Mouse (Mus musculus): Measurements from ENCODE around the gene Zfp106.

Gene Zfp106

DNA sequence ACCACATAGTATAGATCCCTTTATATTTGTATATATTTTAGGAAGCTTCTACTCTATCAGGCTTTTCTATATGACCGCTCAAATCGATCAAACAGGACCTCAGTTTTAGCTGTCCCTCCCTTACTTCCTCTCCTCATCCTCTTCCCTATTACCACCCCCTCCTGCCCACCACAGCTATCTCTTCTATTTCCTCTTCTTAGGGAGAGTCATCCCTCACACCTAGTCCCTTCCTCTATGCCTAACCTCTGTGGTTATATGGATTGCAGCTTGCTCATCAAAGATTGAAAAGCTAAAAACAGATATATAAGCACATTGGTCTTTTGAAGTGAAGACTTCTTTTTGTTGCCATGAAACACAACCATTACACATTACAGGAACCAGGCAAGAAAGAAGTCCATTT, 18.9 kb downstream of the Zfp106 start:
- DNase-seq, result no peak

DNA sequence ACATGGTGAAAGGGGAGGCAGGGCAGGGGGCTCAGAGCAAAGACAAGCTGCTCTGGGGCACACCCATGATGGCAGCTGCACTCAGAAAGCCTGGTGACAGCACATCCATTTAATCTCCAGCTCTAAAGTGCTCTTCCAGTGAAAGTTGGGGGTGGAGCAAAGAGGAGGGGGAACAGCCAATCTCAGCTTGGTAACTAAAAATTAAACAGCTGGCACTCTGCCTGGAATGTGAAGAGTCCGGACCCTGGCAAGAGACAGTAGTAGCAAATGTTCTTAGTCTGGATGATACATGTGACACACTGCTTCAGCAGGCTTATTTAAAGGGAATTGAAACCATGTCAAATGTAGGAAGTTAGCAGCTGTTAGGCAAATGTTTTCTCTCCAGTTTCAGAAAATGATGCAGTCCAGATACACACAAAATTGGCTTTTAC, 23.9 kb downstream of the Zfp106 start:
- DNase-seq, result no peak

DNA sequence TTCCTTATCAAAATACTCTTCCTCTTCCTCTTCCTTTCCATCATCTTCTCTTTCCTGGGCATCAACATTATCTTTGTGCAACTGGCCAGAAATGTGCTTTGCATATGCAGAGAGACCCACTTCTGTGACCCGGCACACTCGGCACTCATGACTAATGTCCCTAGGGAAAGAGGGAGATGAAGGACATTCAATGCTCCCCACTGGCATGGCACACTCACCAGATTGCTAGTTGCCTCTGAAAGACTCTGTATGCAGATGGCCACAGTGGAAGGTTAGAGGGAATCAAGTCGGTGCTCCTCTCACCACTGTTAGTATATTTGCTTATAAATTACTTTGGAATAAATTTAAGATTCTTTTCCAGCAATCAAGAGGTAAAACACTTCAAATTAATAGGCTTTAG, 24.3 kb downstream of the Zfp106 start:
- no peak for DNase-seq

DNA sequence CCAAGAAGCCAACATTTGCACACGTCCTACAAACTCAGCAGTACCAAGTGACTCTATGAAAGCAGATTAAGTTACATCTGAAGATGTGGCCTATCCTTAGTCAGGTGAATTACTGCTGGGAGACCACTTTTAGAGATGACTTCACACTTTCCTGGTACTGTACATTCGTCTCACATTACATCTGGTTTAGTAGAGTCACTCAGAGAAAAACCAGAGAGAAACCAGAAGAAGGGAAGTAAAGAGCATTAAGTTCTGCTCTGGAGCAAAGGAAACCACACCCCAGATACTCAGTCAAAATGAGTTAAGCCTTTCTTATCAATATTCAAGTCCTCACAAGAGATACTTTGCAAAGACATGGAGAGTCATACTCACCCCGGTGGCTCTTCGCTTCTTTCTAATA, 32.4 kb downstream of the Zfp106 start:
- no peak for DNase-seq

DNA sequence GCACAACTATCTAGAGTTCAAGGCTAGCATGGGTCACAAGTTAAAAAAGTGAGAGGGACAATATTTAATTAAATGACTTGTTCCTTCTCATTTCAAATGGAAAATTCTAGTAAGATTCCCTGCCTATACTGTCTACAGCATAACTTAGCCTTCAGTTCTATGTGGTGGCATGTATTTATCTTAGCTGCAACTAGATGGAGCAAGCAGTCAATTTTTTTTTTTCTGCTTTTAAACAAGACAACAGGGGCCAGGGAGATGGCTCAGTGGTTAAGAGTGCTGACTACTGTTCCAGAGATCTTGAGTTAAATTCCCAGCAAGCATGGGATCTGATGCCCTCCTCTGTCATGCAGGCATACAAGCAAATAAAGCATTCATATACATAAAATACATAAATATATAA, 34.1 kb downstream of the Zfp106 start:
- no peak for DNase-seq

DNA sequence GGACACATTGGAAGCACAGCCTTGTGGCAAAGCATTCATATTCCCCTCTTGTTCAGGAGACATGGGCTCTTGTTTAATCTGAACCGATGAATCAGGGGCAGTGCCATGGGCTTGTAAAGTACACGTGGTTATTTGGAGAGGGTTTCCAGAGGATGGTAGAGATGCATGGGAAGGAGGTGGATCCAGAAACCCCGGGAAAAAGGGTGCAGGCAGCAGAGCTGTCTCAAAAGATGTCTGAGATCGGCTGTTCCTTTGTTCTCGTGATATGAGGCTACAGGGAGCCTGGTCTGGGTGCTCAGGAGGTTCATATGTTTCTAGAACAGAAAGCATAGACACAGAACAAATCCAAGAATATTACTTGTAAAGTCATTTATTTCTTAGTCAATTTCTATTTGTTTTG, 36.9 kb downstream of the Zfp106 start:
- DNase-seq, result no peak

DNA sequence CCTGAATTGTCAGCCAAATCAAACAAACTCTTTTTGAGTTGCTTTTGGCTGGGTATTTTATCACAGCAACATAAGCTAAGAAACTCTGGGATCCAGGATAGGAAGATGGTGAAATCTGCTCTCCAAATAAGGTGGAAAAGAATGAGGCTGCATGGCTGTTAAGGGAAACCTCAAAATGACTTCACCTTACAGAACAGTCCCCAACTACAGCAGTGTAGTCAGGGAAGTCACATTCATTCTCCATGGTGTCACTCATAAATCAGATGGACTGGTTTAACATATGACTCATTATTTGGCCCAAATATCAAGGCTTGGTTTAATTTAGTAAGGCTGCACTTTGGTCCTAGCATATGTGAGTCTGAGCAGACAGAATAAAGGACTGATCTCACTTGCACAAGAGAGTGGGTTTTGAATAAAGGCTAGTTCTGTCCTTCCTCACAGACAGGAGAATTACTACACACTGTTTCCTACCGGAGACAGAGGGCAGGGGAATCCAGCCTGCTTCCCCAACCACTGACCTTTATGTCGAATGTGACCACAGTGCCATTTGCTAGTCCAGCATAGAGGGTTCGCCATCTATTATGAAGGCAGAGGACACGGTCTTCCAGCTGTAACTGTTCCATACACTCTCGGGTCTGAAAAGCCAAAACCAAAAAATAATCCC, 45.0 kb downstream of the Zfp106 start:
- no peak for DNase-seq

DNA sequence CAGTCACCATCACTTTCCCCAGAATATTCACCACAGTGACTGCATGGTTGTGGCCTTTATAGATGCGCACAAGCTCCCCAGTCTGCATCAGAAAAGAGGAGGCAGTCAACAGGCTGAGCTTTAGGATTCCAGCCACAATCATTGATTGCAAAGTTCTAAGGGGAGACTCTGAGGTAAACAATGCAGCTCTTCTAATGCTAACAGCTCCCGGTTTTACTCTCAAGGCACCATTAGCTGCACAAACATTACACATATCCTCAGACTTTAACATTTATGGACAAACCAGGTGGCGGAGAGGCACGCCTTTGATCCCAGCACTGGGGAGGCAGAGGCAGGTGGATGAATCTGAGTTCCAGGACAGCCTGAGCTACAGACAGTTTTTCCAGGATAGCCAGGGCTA, 49.5 kb downstream of the Zfp106 start:
- DNase-seq, result no peak

DNA sequence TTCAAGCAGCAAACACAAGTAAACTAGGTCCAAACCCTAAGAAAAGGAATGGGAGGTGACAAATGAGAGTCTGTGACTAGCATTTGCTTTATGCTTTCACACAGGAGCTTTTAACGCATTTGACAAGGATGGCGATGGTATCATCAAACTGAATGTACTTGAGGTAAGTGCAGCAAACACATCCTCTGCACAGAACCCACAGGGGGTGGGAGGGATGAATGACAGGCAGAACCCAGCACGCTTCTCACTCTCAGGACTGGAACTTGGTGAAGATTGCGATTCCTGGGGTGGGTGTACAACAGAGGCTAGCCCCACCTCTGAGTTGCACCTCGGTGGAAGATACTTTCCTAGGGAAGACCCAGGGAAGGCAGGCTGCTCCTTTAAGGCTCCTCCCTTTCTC, 59.7 kb downstream of the Zfp106 start:
- DNase-seq, result peak; percentile 48

DNA sequence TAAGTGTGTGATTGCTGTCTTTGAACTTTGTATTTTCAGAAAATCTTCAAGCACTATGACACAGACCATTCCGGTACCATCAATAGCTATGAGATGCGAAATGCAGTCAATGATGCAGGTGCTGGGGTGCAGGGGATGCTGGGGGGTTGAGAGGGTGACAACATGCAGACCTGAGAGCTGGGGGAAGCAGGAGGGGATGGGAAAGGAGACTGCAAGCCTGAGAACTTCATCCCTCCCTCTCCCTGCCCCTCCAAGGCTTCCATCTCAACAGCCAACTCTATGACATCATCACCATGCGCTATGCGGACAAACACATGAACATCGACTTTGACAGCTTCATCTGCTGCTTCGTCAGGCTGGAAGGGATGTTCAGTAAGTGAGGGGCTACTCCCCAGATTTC, 60.5 kb downstream of the Zfp106 start:
- peak; percentile 39 for DNase-seq

DNA sequence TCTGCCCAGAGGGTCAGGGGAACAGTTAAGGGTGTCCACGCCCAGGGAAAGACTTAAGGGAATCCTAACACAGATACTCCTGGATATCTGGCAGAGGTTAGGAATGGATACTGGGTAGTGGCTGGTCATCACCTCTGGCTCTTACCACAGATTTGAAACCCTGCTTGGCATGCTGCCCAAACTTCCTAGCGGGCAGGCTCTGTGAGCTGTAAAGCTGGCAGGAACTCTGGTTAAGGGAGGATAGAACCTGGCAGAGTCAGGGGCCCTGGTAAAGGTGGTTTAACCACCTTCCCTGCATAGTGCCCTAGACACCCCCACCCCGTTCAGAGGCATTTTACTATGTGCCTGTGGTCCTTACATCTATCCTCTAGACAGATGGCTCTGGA, 61.0 kb downstream of the Zfp106 start:
- no peak for DNase-seq

DNA sequence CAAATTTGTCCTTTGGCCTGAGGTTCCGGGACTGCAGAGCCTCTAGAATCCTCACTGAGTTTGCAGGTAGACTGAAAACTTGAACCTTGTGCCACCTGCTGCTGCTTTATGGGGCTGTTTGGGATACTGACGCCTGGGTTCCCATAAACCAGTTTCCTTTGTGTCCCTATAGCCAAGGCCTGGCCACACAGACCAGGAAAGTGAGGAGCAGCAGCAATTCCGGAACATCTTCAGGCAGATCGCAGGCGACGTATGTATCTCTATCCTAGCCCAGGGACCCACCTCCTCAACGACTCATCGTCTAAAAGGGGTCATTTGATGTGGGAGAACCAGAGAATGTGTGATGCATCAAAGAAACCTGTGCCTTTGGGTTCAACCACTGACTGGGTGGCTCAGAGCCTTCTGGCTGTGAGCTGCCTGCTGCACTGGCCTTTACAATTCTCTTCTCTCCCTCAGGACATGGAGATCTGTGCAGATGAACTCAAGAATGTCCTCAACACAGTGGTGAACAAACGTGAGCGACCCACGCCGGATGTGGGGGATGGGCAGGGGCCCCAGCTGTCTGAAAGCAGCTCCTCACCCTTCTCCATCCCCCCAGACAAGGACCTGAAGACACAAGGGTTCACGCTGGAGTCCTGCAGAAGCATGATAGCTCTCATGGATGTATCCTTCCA, 61.6 kb downstream of the Zfp106 start:
- peak; percentile 89 for DNase-seq

DNA sequence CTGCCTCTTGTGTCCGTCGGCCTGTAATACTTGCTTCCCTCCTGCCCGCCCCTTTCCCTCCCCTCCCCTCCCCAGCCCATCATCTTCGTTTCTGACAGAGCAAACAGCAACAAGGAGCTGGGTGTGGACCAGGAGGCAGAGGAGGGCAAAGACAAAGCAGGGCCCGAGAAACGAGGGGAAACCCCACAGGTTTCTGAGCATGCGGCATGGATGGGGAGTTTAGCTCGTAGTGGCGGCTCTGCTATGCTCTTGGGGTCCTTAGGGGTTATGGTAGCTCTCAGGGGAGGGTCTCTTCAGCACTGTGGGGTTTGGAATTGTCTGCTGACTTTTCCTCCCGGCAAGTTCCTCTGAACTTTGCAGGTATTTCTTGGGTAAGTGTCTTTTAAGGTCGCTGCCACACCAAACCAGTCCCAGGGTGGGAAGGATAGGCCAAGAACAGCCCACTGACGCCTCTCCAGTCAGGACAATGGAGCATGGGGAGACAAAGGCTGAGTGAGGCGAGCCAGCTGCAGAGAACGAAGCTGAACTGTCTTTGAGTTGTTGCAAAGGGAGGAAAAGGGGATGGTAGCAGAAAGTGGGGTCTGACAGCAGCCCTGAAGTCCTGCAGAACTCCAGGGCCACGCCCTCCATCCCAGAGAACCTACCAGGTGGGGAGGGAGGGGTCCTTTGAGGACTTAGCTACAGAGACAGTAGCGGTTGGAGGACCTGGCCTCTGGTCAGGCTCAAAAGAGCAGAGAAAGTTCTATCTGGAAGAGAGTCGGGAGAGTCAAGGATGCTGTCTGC, 62.3 kb downstream of the Zfp106 start:
- DNase-seq, result peak; percentile 62

DNA sequence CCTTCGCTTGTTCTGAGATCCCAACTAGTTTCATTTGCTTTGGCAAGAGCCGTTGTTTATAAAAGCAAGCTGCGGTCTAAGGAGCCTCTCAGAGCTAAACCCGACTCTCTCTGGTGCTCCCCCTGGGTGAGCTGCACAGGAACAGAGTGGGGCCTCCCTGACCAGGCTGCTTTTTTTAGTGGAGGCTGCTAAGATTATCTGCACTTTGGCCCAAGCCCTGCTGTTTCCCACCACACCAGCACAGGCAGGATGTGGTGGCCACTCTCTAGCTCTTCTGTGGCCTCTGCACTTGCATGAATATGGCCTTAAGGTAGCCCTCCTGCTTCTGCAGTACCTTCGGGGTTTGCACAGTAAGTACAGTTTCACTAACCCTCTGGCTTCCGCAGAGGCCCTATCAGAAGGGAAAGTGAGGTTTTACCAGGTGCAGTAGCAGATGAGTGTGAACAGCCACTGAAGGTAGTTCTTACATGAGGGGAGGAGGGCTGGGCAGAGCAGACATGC, 63.6 kb downstream of the Zfp106 start:
- peak; percentile 86 for DNase-seq

DNA sequence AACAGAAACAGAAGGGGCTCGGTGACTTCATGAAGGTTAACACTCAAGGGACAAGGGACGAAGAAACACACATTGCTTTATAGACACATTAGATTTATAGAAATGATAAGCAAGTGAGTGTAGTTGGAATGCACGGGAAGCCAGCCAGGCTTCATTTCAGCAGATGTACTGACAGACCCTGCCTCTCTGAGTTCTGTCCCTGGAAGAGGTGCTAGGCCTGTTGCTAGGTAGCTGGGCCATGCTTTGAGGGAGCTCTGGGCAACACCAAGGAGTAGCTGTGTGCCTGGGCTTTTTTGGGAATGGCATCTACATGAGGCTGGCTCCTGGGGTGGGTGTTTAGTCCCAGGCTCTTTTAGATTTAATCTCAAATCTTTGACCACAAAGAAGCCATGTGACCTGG, 67.1 kb downstream of the Zfp106 start:
- no peak for DNase-seq

DNA sequence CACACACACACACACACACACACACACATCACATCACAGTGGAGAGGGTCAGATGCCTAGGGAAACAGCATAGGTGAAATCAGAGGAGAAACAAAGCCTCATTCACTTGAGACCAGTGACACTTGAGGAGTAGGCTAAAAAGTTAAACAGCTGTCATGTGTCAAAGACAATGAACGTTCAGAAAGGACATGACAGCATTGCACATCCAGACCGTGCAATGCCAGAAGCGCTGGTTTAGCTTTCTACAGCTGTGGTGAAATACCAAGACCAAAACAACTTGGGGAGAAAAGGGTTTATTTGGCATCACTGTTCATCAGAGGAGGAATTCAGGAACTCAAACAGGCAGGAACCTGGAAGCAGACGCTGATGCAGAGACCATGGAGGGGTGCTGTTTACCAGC, 70.4 kb downstream of the Zfp106 start:
- no peak for DNase-seq

DNA sequence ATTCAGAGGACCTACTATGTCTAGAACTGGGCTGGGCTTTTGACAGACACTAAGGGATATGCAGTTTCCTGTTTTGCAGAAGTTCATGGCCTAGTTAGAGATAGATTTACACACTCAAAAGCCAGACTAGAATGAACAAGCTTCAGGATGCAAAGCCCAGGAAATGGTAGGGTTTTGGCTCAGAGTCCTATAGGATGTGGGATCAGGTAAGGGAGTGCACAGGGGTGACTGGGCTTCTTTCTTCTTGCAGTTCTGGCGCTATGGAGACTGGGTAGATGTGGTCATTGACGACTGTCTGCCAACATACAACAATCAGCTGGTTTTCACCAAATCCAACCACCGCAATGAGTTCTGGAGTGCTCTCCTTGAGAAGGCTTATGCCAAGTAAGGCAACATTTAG, 79.4 kb downstream of the Zfp106 start:
- peak; percentile 46 for DNase-seq

DNA sequence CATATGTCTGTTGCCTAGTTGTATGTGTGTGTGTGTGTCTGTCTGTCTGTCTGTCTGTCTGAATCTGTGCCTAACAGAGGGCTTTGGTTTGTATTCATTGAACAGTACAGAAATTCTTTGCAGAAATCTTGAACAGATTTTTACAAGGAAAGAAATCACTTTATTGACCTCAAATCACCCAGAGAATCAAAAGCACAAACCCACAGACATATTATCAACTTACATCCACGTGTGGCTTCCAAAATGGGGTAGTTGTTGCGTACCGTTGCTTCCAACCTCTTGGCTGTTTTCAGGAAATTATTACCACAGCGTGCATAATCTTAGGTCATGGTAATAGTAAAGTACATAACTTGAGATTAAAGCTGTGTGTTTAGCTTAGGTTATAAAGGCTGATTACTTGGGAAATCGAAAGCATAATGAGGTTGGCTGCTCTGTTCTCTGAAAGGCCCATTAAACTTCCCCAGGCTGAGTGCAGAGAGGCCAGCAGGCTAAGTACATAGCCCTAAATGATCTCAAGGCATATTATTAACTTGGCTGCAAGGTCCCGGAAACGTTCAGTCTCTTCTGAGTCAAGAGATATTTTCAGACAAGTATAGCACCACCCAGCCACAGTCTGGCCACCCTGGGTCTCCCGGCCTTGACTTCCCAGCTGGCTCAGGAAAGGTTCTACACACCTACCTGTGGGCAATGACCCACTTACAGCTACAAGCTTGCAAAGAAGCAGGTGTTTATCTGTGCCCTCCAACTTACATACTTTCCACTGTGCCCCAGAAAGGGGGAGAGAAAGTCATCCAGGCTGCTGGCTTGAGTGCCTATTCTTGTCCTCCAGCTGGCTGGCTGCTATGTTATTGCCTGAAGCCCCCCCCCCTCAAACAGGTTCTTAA, 80.9 kb downstream of the Zfp106 start:
- DNase-seq, result peak; percentile 70

DNA sequence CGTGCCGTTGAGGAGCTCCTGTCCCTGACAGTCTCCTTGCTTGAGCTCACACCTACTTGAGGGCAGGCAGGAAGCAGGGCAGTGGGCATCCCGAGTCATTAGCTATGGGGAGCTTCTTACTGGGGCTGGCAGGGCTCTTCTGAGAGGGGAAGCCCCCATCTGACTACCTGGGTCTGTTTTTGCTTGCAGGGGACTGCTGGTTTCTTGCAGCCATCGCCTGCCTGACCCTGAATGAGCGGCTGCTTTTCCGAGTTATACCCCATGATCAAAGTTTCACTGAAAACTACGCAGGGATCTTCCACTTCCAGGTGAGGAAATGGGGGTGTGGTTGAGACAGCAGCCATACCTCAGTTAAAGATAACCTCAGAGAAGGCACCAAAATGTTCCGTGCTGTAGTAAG, 81.7 kb downstream of the Zfp106 start:
- DNase-seq, result peak; percentile 38

DNA sequence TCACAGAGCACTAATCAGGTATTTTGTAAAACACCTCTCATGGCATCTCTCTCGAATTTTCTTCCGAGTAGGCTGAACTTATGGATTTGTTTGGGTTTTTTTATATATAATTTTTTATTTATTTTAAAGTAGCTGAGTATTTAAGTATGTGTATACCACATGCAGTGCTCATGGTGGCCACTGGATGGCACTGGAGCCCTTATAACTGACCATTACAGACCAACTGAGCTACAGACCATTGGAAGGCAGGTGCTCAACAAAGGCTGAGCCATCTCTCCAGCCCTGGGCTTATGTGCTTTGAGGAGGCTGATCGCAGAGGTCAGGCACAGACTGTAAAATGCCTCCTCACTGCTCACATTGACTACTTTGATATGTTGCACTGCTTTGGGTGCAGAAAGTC, 85.0 kb downstream of the Zfp106 start:
- DNase-seq, result peak; percentile 88

DNA sequence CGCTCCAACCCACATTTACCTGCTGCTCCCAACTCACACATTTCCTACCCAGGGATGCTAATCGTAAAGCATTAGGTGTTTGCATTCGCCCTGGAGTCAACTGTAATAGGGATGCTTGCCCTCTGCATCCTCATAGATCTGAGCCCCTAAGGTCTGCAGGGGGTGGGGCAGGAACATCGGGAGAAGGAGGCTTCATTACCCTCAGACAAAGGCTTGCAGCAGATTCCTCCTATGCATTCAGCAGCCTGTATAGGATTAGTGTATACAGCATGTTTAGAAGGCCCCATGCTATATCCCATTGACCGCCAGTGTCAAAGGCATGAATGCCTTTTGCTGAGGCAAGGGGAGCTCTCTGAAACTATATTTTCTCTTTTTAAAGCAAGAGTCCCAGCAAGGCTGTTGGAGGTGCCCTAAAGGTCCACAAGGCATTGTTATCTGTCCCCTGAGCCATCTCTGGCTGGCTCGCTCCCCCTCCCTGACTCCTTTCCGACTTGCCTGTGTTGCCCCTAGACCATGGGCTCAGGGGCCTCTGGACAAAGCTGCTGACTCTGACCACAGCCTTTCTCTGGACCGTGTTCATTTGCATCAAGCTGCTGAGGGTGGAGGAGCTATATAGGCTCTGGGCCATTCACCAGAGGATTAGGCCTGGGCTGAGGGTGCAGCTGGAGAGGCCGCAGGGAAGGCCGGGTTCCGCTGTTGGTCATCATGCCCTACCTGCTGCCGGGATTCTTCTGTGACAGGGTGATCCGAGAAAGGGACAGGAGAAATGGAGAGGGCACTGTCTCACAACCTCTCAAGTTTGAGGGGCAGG, 87.2 kb downstream of the Zfp106 start:
- no peak for DNase-seq

DNA sequence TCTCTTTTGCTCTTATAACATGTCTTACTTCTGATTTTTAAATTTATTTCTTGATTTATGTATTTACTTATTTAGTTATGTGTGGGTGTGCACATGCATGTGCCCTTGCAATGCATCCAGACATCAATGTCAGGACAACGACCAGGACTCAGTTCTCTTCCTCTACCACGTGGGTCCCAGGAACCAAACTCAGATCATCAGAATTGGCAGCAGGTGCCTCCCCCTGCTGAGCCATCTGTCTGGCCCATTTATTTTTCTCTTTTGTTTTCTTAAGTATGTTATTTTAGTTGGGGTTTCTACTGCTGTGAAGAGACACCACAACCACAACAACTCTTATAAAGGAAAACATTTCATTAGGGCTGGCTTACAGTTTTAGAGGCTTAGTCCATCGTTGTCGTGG, 92.8 kb downstream of the Zfp106 start:
- DNase-seq, result no peak

Measured in thymus, postnatal 25 days (tissue).